Mouse (Mus musculus) yolk sac, embryonic 10.5 days (tissue): ENCODE results near the gene Cox16.
"Not testable (repeated sequence)": the region's sequence is repeated elsewhere in the genome, so short reads cannot be mapped to it uniquely, and the experiment has no call there.

Experiments
- DNase-seq: peaks from one replicate; pipeline ENCODE4 v3.0.0-alpha.2; 2017; ENCODE audit warnings: low spot score

Cox16 gene

DNA sequence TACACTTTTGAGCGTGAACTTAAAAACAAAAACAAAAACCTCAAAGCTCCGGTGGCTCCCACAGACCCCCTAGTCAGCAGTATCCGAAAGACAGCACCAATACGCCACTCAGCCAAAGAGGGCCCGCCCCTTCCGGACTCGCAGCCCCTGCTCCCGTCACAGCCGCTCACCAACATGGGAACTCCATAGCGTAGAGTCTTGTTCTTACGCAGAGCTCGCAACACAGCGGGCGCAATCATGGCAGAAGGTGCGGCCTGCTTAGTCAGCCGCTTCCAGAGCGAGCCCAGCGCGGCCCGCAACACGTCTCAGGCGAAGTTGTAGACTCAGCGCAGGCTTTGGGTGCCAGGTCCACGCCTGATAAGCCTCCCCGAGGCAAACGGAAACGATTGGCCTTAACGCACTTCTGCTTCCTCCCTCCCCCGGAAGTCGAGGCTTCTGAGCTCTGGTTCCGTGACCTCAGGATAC, at the start of gene Cox16:
TSS of gene Cox16 (minus strand) at position 401 of the 465 bp plus-strand sequence.
- DNase-seq = peak; percentile 93

DNA sequence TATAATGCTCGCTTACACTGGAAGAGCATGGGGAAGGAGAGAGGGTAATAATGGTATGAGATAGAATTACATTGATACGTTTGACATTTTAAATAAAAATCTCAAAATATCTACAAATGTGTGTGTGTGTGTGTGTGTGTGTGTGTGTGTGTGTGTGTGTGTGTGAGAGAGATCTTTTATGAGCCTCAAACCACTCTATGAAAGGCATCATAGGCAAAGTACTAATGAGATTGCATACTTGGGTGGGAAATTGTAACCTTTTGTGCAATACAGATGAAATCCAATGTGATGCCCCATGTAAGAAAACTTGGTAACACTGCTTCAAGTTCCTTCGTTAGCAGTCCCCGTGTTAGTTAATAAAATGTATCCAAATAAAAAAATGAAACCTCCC, 48.1 kb upstream of the Cox16 start:
- no peak for DNase-seq

DNA sequence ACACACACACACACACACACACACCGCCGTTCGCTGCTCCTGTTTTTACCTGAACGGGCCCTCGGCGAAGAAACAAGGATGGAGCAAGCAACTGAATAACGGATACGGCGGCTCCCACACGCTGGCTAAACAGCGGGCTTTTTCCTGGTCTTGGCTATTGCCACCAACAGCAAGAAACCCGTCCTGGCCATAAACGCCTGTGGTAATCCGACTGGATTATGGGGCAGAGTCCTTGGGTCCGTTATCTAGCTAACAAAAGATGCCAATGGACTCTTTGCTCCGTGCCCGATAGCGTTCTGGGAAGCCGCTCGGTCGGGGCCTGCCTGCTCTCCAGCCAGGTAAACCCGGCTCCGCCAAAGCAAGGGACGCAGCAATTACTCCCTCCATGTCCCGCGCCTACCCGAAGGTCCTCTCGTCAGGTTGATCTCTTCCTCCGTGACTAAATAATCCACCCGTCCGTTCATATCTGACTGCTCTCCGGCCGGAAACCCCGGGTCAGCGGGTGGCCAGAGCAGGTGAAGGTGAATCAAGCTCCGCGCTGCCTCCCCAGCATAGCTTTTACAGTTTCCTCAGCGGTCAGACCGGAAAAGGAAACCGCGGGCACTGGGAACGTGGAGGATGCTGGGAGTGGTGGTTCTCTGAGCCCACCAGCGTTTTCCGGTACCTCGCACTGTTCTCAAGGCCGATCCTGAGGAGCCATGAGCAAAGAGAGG, 47.5 kb upstream of the Cox16 start, which contains the start of the genes Gm20498 and Synj2bp:
TSS of gene Gm20498 (minus strand) at position 590 of the 713 bp plus-strand sequence.
TSS of gene Synj2bp (minus strand) at position 596 of the 713 bp plus-strand sequence.
- peak; percentile 91 for DNase-seq

DNA sequence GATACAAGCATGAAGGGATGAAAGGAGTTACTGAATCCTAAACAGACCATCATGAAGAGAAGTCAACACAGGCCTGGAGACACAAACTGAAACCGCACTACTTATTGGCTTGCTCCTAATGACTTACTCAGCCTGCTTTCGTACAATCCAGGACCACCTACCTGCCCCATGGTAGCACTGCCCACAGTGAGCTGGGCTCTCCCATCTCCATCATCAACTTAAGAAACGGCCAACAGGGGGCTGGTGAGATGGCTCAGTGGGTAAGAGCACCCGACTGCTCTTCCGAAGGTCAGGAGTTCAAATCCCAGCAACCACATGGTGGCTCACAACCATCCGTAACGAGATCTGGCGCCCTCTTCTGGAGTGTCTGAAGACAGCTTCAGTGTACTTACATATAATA, 45.7 kb upstream of the Cox16 start:
- not testable (repeated sequence) for DNase-seq

DNA sequence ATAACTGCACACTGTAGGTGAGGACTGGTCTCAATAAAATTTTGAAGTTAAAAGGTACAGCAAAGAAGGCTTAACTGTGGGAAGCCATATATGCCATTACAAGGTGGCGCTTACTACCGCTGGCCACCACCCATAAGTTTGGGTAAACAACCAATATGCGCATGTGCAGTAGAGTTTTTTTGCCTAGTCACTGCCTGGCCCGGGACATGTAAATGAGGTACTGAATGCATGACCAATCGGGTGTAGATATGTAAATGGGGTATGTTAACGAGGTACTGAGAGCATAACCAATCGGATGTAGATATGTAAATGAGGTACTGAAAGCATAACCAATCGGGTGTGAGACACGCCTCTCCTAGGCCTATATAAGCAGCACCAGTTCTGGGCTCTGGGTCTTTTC, 12.0 kb upstream of the Cox16 start:
- not testable (repeated sequence) for DNase-seq

DNA sequence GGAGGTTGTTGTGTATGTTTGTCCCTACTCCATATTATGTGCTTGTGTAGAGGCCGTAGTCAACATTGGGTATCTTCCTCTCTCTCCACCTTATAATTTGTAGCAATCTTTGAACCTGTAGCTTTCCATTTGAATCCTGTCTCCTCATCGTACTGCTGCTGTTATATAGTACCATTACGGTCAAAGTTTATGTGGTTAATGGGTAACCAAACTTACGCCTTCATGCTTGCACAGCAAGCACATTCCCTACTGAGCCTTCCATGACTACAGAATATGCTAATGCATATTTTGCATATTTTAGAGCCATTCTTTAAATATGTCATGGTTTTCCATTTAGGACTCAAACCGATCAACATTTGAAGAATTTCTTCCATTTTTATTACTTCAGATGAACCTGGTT, 5.6 kb upstream of the Cox16 start:
- peak; percentile 19 for DNase-seq

DNA sequence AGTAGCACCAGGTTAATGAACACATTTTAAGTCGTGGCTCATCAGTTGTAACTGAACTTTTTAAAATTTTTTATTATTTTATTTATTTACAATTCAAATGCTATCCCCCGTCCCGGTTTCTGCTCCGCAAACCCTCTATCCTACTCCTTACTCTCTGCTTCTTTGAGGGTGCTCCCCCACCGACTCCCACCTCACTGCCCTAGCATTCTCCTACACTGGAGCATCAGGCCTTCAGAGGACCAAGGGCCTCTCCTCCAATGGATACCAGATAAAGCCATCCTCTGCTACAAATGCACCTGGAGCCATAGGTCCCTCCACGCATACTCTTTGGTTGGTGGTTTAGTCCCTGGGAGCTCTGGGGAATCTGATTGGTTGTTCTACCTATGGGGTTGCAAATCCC, 384 bp upstream of the Cox16 start:
- no peak for DNase-seq

DNA sequence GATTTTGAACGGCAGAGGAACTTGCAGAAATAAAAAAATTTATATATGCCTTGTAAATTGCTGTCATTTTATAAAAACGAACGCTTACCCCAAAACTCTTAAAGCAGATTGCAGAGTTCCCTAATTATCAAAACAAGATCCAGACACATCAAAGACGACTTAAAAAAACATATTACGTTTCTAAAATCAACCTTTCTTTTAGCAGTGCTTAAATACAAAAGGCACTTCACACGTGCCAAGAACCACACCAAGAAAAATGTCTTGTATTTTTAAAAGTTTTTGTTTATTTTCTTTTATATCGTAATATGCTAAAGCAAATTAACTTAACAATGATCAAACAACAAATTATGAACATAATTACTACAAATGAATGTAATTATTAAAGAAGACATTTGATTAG, 715 bp downstream of the Cox16 start:
- DNase-seq = no peak

DNA sequence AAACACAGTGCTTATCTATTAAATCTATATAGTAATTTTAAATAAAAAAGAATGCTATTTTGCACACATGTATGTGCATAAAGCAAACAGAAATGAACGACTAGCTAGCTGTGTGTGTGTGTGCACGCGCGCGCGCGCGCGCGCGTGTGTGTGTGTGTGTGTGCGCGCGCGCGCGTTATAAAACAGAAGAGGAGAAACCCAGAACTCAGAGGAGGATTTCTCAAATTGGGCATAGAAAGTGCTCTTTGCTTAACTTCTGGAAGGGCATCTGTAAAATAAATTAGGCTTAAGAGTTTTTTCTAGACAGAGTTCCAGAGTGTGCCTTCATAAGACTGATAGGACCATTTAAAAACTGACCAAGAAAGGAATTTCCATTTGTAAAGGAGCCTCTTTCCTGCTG, 1.3 kb downstream of the Cox16 start:
- no peak for DNase-seq

DNA sequence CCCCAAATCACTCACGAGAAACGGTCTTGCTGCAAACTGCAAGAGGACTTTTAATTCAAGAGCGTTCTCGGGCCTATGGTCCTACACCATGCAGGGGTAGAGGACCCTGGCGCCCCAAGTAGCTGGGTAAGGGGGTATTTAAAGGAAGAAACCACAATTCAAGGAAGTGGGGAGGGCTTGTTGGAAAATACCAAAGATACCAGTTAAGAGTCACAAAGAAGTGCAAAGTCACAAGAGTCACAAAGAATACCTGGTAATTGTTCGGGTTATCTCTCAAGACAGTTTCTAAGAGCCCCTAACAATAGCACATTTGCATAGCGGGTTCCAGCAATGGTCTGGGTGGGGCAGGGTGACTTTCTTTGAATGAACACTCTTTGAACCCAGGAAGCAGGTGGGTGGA, 25.9 kb downstream of the Cox16 start:
- not testable (repeated sequence) for DNase-seq

DNA sequence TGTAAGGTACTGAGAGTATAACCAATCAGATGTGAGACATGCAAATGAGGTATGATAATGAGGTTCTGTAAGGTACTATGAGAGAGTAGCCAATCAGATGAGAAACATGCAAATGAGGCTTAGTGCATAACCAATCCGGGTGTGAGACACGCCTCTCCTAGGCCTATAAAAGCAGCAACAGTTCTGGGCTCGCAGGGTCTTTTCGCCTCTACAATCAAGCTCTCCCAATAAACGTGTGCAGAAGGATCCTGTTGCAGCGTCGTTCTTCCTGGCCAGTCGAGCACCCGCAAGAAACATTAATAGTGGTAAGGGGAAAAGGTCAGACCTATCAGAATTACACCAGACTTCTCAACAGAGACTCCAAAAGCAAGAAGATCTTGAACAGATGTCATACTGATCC, 45.9 kb downstream of the Cox16 start:
- not testable (repeated sequence) for DNase-seq

DNA sequence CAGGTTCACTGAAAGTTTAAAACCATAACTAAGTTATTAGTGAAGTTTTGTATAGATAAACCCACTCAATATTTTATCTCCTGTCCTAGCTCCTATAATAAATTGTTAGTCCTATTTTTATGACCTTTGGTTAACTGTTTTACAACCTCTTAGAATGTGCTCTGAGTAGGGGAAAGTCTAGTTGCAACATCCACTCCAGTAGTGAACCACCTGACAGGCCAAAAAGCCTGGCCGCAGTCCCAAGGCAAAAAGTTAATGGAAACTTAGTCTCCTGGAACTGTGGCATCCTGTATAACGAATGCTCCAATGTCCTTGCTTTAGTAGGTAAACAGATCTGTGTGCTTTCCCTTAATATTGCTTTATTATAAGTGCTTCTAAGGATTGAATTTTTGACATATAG, 50.1 kb downstream of the Cox16 start:
- not testable (repeated sequence) for DNase-seq

DNA sequence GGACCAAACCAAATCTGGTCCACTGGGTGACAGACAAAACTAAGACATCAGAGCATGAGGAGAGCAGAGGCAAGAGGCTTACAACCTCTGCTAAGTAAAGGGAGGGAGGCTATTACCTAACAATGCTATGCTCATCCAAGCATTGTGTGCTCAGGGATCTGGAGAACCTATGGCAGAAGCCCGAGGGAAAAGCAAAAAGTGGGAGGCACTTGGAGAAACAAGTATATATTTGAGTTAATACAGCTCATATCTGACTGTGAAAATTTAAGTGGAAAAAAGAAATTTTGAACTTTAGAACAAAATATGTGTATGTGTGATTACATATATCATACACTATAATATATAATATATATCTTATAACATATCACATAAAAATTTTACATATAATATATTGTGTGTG, 63.1 kb downstream of the Cox16 start, which contains the start of gene Adam4:
TSS of gene Adam4 (minus strand) at position 101 of the 400 bp plus-strand sequence.
- DNase-seq = no peak

DNA sequence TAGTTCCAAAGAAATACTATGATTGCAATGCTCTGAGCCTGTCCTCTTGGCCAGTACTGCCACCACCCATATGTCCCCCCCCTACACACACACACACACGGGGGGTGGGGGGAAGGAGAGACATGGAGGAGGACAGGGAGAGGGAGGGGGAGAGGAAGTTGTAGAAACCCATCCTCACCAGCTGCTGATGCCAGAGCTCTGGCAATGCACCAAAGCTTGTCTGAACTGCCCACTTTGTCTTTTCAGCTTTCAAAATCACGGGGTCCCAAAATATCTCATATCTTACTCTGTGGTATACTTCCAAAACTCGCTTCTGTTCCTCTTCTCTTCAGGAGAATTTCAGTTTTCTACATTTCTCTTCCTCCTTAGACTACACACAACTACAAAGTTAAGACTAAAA, 71.7 kb downstream of the Cox16 start:
- DNase-seq = no peak

DNA sequence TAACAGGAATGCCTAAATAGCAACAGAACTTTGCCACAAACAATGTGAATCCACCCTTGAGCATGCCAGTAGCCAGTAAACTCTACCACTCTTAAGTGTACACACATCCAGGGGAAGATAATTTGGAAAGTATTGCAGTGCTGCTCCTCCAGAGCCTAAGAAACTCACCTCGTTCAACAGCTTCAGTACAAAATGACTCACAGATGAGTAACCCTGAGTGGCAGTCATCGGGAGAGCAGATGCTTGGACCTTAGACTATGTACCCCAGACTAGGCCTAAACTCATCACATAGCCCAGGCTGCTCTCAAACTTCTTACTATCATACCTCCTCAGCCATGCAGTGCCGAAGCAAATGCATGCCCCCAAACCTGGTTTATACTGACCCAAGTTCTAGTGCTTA, 76.0 kb downstream of the Cox16 start:
- no peak for DNase-seq

DNA sequence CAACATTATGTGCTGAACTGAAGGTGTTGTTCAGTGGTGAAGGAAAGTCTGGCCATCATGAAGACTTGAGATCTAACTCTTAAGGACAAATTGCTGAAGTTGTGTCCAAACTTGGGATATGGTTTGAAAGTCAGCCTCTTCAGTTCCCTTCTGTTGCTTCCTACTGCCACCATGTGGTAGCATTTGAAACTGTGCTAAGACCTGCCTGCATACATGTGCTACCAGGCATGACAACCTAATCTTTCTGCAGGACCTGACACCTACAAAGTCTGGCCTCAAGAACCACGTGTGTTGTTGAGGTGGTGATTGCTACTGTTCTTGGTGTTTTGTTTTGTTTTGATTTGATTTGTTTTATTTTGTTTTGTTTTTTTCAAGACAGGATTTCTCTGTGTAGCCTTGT, 82.7 kb downstream of the Cox16 start:
- peak; percentile 12 for DNase-seq

DNA sequence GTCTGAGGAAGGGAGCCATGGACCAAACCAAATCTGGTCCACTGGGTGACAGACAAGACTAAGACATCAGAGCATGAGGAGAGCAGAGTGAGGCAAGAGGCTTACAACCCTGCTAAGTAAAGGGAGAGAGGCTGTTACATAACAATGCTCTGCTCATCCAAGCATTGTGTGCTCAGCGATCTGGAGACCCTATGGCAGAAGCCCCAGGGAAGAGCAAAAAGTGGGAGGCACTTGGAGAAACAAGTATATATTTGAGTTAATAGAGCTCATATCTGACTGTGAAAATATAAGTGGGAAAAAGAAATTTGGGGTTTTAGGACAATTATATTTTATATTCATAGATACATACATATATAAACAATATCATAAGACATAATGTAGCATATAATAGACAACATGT, 105.6 kb downstream of the Cox16 start, which contains the start of gene Gm4787:
TSS of gene Gm4787 (minus strand) at position 101 of the 400 bp plus-strand sequence.
- DNase-seq = not testable (repeated sequence)

DNA sequence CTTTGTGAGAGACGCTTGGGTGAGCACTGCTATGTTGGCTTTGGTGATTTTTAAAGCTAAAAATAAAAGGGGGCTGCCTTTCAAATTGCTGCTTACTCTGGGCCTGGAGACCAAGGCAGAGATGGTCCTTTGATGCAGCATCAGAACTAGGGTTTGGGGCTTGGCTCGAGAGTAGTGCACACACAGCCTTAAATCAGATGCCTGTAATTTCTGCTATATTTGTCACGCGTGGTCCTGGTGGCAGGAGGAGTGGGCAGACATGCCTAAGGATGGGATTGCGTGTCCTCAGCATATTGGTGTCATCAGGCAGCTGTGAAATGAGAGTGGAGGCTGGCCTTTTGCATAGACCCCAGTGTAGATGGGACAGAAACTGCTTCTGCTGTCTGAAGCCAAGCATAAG, 151.1 kb downstream of the Cox16 start:
- DNase-seq = no peak

DNA sequence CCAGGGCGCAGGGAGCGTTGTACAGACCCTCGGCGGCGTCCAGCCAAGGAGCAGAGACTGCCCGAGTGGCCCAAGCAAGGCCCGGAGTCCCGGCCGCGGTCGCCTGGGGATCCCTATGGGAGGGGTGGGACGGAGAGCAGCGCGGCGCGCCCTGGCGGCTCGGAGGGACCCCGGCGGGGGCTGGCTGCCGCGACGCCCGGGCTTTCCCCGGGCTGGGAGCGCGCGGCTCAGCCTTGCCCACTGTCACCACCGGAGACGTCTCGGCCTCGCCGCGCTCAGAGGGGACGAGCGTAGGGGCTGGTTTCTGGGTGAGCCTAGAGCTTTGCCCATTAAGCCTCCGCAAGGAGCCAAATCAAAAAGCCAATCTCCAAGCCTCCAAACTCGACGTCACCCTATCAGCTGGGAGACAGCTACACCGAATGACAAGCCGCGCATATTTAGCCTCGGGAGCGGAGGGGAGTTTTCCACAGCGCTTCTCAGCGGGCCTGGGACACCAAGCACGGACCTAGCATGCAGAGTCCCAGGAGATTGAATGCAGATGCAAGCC, 152.0 kb downstream of the Cox16 start, which contains the start of gene Slc8a3:
TSS of gene Slc8a3 (minus strand) at position 306 of the 547 bp plus-strand sequence.
- no peak for DNase-seq

DNA sequence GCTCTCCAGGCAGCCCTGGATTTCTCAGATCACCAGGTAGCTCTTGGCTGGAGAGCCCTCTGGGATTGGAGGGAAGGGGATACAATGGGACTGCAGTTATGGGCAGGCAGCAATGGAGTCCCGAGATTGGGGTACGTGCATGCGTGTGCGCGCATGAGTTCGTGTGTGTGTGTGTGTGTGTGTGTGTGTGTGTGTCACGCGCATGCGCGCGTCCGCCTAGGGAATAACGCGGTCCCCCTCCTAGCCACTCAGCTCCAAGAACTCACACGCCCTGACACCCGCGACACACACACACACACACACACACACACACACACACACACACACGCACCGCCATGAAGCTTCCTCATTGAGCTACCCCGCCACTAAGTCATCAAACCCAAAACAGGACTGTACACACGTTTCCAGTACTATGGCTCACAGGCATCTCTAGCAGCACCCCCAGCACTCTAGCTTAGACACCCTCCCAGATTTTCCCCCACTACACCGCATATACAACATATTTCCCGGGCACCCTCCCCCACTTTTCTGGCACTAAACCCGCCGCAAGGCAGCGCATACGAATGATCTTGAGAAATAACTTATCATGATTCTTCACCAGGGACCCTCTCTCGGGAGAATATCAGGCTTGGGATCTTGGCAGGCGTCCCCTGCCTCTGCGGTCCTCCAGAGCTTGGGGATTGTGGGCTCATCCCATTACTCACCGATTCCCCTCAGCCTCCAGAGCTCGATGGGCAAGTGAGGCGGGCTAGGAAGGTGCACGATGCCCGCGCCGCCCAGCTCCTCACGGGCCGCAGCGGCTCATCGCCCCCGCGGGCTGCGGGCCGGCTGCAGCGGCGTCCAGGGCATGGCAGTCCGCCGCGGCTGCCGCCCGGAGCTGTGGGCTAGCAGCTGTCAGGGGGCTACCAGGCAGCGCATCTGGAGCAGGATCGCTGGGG, 152.7 kb downstream of the Cox16 start:
- DNase-seq = peak; percentile 32

DNA sequence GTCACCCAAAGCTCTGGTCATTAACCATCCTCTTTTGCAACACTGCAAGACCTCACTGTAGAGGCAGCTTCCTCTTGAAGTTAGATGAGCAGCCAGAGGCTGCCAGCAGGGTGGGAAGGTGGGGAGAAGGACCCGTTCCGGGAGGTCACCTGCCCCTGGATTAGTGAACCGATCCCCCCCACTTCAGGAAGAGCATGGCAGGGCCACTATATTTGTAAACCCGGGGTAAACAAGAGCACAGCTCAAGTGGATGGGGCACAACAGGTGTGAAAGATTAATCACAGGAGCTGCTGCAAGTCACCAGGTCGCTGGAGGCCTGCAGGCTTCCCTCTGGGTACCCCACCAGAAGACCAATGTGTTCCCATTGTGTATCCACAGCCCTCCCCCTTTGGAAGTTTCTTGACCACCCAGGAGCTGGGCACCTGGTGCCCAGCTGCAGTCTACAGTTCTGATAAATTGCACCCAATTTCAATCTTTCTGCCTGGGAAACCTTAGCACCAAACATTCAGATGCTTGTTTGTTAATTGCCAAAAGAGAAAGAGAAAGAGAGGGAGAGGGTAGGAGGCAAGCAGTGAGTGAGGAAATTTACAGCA, 153.8 kb downstream of the Cox16 start:
- DNase-seq = no peak

DNA sequence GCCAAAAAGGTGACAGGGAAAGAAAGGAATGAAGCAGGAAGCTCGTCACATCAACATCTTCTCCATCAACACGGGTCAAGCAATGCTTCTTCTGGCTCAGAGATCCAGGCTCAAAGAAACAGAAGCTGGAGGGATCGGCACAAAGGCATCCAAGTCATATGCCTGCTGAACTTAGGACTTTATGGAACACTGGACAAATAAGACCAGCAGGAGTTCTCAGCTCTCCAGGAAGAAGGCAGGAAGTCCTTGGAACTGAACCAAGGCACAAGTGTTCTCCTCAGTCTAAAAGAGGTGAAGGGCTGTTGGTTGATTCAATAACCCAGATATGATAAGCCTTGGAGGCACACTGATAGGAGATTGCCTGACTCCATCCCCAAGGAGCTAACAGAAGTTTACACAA, 159.9 kb downstream of the Cox16 start:
- DNase-seq = peak; percentile 5
